Mouse (Mus musculus) liver, embryonic 14.5 days (tissue): ENCODE data around the gene Rufy4. TPM values are rescaled to one million over a fixed set of nuclear protein-coding genes. Genes with fewer than 3 reads are reported as not detected.

ENCODE experiments used
- ATAC-seq: fragments of 200-750 bp; cut with Nextera tagmentation; 2 replicates; pipeline ENCODE4 v1.8.0; 2017; ENCODE audit warnings: moderate number of reproducible peaks, mild to moderate bottlenecking, moderate library complexity; ENCODE audit not compliant: insufficient read depth
- DNase-seq, 3 experiments: peaks; one replicate each; pipeline ENCODE4 v3.0.0-alpha.2; 2012 to 2013; ENCODE audit warnings: low read depth in 3 of 3, low spot score in 3 of 3
- H3K27ac ChIP-seq: fragments of 300-500 bp; sonication (generic); 2 replicates; pipeline ENCODE4 v1.5.1; 2014; ENCODE audit warnings: moderate library complexity, mild to moderate bottlenecking, control low read depth, inconsistent platforms
- H3K27me3 ChIP-seq: fragments of 300-500 bp; sonication (generic); 2 replicates; pipeline ENCODE4 v1.6.1; 2014; ENCODE audit warnings: mild to moderate bottlenecking, low read length, moderate library complexity; ENCODE audit not compliant: control insufficient read depth, insufficient read depth
- H3K36me3 ChIP-seq: fragments of 300-500 bp; sonication (generic); replicated peaks from 2 replicates; pipeline ENCODE4 v1.6.1; 2014; ENCODE audit warnings: low read depth; ENCODE audit not compliant: control insufficient read depth, insufficient read depth
- H3K4me1 ChIP-seq, 2 experiments: fragments of 200-500 bp in 1 of 2; fragments of 300-500 bp in 1 of 2; sonication (generic) in 1 of 2; replicated peaks; 2 replicates each; pipeline ENCODE4 v1.6.1; 2012 to 2014; ENCODE audit warnings: antibody characterized with exemption in 1 of 2, inconsistent platforms in 1 of 2, low read length in 1 of 2; ENCODE audit not compliant: control insufficient read depth in 2 of 2, insufficient read depth in 2 of 2
- H3K4me2 ChIP-seq: fragments of 300-500 bp; sonication (generic); 2 replicates; pipeline ENCODE4 v1.6.1; 2014; ENCODE audit warnings: low read depth, mild to moderate bottlenecking, control low read depth, moderate library complexity
- H3K4me3 ChIP-seq, 2 experiments: fragments of 200-500 bp in 1 of 2; fragments of 300-500 bp in 1 of 2; sonication (generic) in 1 of 2; 2 replicates each; pipeline ENCODE4 v1.5.1; 2012 to 2014; ENCODE audit warnings: low read depth in 2 of 2, low read length in 2 of 2, mild to moderate bottlenecking in 2 of 2, control low read depth in 1 of 2, inconsistent platforms in 1 of 2, moderate library complexity in 1 of 2; ENCODE audit not compliant: insufficient read depth in 1 of 2
- H3K9ac ChIP-seq: fragments of 300-500 bp; sonication (generic); replicated peaks from 2 replicates; pipeline ENCODE4 v1.6.1; 2014; ENCODE audit warnings: mild to moderate bottlenecking, control low read depth, moderate library complexity
- H3K9me3 ChIP-seq: fragments of 300-500 bp; sonication (generic); 2 replicates; pipeline ENCODE4 v1.6.1; 2016; ENCODE audit warnings: low read length, mixed read lengths; ENCODE audit not compliant: control insufficient read depth
- CTCF ChIP-seq: IDR thresholded peaks from 2 replicates; pipeline ENCODE4 v1.5.1; 2016; ENCODE audit warnings: antibody characterized with exemption, low read depth, control low read depth
- WGBS: fragments of 180-500 bp; shearing (Covaris S2); extraction: QIAGEN DNeasy Blood & Tissue Kit; methylation state at CpG from one replicate; pipeline ENCODE4 v1.1.7; 2014; ENCODE audit not compliant: insufficient replicate concordance; 5-methylcytosine and 5-hydroxymethylcytosine counted together
- polyA plus RNA-seq, 2 experiments: library from polyadenylated mRNA; depleted of rRNA in 1 of 2; stranded (reverse) in 1 of 2; unstranded in 1 of 2; fragments of >200 nt; fragmentation: Nextera tagmentation in 1 of 2; extraction: Ambion mirVana in 1 of 2; gene quantifications; 2 replicates each; pipeline versions ENCODE4 v1.2.1 to v1.2.3; 2012 to 2014

The Rufy4 gene
- polyA plus RNA-seq, 2 experiments: 0.04 to 0.09 TPM

DNA sequence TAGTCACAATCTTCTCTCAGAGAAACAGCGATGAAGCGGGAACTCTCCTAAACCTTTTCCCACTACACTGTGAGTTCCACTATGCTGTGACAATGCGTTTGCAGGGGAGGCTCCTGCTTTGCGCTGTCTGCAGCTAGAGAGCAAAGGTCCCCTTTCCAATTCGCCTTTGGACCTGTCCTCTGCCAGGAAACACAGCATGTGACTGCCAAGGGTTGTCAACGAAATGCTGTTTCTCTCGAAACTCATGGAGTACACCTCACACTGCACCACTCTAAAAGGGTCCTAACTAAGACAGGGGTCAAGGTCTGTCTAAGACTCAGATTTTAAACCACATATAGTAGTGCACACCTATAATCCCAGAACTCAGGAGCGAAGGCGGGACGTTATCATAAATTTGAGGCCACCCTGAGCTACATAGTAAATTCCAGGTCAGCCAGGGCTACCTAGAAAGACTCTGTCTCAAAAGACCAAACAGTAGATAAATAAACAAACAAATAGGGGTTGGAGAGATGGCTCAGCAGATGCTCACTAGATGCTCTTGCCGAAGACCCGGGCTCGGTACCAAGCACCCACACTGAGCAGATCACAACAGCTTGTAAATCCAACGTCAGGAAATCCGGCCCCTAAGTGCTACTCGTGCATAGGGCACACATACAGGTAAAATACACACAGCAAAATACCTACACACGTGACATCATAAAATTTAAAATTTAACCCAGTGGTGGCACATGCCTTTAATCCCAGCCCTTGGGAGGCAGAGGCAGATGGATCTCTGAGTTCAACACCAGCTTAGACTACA, 71.5 kb downstream of the Rufy4 start:
- TF ChIP-seq CTCF: no peak
- Histone ChIP-seq H3K27ac (no peak overlapping the region; the same call in 1 of the 2 replicates), H3K4me3 (no peak overlapping the region), H3K4me2 (peak overlapping the region; percentile 23; the same call in 1 of the 2 replicates), H3K4me1 (peaks cover 0 to 16% of the 10 kb centered on the region in 2 experiments; a peak in 2 of 4 replicates), H3K27me3 (no peaks in the 10 kb centered on the region), H3K9me3 (no peaks in the 10 kb centered on the region), H3K36me3 (no peaks in the 10 kb centered on the region), H3K9ac (no peak overlapping the region)
- DNase-seq: peak; percentile 9 to 20 (median 11)
- 61% methylated on average over 17 of the region's 17 CpGs for WGBS
- peak; percentile 67; the same call in 1 of the 2 replicates for ATAC-seq

Other genes starting within 250 kb of the Rufy4 start
- gene Tns1, start 1.1 kb upstream of the Rufy4 start, polyA plus RNA-seq (2012; rRNA removed): 7.2 and 8.7 TPM in 2 replicates
- 15.7 and 20.8 TPM in 2 replicates for gene Tns1, start 1.1 kb upstream of the Rufy4 start, polyA plus RNA-seq (2014; fragmentation: Nextera tagmentation; extraction: Ambion mirVana)
- gene Cxcr2, start 28.4 kb downstream of the Rufy4 start, polyA plus RNA-seq (2012; rRNA removed): 0.59 and 0.76 TPM in 2 replicates
- 0.44 and 0.51 TPM in 2 replicates for gene Cxcr2, start 28.4 kb downstream of the Rufy4 start, polyA plus RNA-seq (2014; fragmentation: Nextera tagmentation; extraction: Ambion mirVana)
- not detected in 2 replicates for gene Cxcr1, start 69.1 kb downstream of the Rufy4 start, polyA plus RNA-seq (2012; rRNA removed)
- gene Cxcr1, start 69.1 kb downstream of the Rufy4 start, polyA plus RNA-seq (2014; fragmentation: Nextera tagmentation; extraction: Ambion mirVana): not detected in 2 replicates
- 58.8 and 95.3 TPM in 2 replicates for gene Arpc2, start 110.5 kb downstream of the Rufy4 start, polyA plus RNA-seq (2012; rRNA removed)
- gene Arpc2, start 110.5 kb downstream of the Rufy4 start, polyA plus RNA-seq (2014; fragmentation: Nextera tagmentation; extraction: Ambion mirVana): 157 and 160 TPM in 2 replicates
- gene Gpbar1, start 153.0 kb downstream of the Rufy4 start, polyA plus RNA-seq (2012; rRNA removed): 0.57 and 1.0 TPM in 2 replicates
- gene Gpbar1, start 153.0 kb downstream of the Rufy4 start, polyA plus RNA-seq (2014; fragmentation: Nextera tagmentation; extraction: Ambion mirVana): 0.56 and 1.1 TPM in 2 replicates
- 47.3 and 55.8 TPM in 2 replicates for gene Aamp, start 159.2 kb downstream of the Rufy4 start, polyA plus RNA-seq (2012; rRNA removed)
- 84.4 and 89.0 TPM in 2 replicates for gene Aamp, start 159.2 kb downstream of the Rufy4 start, polyA plus RNA-seq (2014; fragmentation: Nextera tagmentation; extraction: Ambion mirVana)
- gene Pnkd, start 159.4 kb downstream of the Rufy4 start, polyA plus RNA-seq (2012; rRNA removed): 16.8 and 17.8 TPM in 2 replicates
- gene Pnkd, start 159.4 kb downstream of the Rufy4 start, polyA plus RNA-seq (2014; fragmentation: Nextera tagmentation; extraction: Ambion mirVana): 42.1 and 42.6 TPM in 2 replicates
- 6.7 and 10.5 TPM in 2 replicates for gene Tmbim1, start 180.1 kb downstream of the Rufy4 start, polyA plus RNA-seq (2012; rRNA removed)
- gene Tmbim1, start 180.1 kb downstream of the Rufy4 start, polyA plus RNA-seq (2014; fragmentation: Nextera tagmentation; extraction: Ambion mirVana): 10.1 and 11.7 TPM in 2 replicates
- gene Catip, start 236.6 kb downstream of the Rufy4 start, polyA plus RNA-seq (2012; rRNA removed): 0.05 and 0.10 TPM in 2 replicates
- not detected in 2 replicates for gene Catip, start 236.6 kb downstream of the Rufy4 start, polyA plus RNA-seq (2014; fragmentation: Nextera tagmentation; extraction: Ambion mirVana)
- 9.2 and 13.7 TPM in 2 replicates for gene Slc11a1, start 249.7 kb downstream of the Rufy4 start, polyA plus RNA-seq (2012; rRNA removed)
- 8.3 and 8.7 TPM in 2 replicates for gene Slc11a1, start 249.7 kb downstream of the Rufy4 start, polyA plus RNA-seq (2014; fragmentation: Nextera tagmentation; extraction: Ambion mirVana)